Mouse (Mus musculus) liver, postnatal 0 days (tissue): ENCODE data around the gene Lbx2.

Experiments used
- CTCF ChIP-seq: sonication (generic); IDR thresholded peaks from 2 replicates; pipeline ENCODE4 v1.5.1; 2016; ENCODE audit warnings: antibody characterized with exemption, low read depth
- EP300 ChIP-seq: IDR thresholded peaks from 2 replicates; pipeline ENCODE4 v1.6.1; 2016; ENCODE audit warnings: antibody characterized with exemption, low read depth, mild to moderate bottlenecking

- peak; percentile 58 for TF ChIP-seq CTCF
- no peak for TF ChIP-seq EP300
Observed at GRCm38 (mm10) chr6:83127419-83127818, 41.3 kb downstream of the Lbx2 start.
